Mouse (Mus musculus): Measurements from ENCODE around the gene Sh3pxd2a.
A peak's percentile ranks its signal among the peaks of the same experiment; 100 is the strongest.

The Sh3pxd2a gene

DNA sequence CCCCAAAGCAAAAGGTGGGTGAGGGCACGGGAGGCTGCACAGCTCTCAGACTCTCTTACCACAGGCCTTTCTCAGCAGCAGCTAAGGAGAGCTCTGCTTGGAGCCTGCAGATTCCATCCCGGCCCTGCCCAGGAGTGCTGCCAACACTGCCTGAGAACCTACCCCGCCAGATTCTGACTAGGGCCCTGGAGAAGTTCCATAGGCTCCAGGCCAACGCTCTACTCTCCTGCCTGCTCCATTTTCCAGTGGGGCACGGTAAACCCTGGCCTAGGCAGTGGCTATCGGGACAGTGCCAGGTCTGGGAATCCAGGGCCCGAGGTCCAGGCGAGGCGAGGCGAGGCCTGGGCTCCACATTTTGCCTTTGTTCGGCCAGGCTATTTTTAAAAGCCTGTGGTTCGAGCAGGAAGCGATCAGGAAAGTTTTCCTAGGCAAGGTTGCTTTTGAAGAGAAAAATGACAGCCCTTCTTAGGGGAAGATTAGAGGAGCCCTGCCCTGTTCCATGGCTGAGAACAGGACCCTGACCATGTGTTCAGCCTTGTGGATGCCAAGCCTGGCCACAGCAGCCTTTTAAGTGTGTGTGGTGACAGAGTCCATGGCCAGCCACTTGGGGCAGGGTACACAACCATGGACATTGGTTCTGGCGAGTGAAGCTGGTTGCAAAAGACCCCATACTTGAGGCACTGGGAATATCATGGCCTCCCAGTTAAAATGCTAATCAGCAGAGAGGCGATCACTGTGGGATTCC lies 184.2 kb downstream of the Sh3pxd2a start:
- DNase-seq (ENCODE audit: low spot score in 2 of 2), result peak; percentile 93 to 94

DNA sequence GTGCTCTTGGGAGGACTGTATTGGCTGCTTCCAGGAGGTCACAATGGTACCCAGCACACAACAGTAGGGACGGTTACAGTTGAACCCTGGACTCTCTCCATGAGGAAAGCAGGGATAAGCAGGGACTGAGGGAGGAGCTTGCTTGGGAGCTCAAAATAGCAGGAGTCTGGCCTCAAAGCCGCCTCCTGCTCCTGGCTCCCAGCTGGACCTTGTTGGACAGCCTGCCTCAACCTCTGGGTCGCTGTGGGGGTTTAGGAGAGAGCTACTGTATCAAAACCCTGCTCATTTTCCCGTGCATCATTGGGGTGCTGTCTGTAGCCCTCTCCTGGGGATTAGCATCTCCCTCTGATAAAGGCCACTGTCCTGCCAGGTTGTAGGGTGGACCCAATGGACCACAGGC lies 184.8 kb downstream of the Sh3pxd2a start:
- no peak for DNase-seq (ENCODE audit: low spot score in 2 of 2)

DNA sequence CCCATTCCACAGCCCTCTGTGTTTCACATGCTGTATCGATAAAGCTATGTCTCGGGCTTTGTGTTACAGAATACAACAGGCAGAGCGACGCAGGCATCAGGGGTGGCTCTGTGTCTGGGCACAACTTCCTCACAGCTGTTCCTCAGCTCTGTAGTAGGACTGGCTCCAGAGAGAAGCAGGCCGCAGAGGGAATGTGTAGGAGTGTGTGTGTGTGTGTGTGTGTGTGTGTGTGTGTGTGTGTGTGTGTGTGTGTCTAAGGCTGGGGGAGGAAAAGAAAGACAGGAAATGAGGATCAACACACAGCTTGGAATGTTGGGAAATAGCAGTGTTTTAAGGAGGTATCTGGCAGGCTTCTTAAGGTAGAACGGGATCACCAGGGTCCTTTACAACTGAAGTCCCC lies 187.5 kb downstream of the Sh3pxd2a start:
- peak; percentile 77 to 82 for DNase-seq (ENCODE audit: low spot score in 2 of 2)

DNA sequence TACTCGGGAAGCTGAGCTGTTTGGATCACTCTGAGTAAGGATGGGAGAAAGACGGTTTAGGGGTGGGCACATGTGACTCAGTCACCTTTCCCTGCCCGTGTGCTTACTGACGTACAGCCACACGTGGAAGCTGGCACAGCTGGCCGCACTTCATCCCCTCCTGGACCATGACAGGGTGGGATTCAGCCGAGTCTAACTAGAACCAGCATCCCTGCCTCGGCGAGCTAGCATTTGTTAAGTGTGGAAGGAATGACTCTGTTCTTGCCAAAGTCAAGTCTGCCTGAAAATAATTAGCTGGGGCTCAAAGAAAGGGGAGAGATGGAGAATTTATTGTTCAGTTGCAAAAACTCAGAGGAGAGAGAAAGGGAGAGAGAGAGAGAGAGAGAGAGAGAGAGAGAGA lies 193.7 kb downstream of the Sh3pxd2a start:
- no peak for DNase-seq (ENCODE audit: low spot score in 2 of 2)

DNA sequence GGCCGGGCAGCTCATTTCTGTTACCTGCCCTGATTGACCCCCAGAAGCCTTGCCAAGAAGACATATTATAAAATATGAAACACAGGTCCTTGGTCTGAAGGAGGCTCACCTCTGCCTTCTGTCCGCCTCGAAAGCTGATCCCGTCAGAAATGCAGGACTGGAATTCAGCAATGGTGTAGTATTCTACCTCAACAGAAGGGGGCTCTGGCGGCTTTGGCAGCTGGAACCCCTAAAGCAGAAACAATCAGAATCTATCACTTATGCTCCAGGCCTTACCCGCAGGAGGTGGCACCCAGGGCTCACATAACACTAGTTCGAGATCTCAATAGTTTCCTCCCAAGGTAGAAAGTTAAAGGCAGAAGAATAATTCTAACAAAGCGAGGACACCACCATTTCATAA lies 194.5 kb downstream of the Sh3pxd2a start:
- no peak for DNase-seq (ENCODE audit: low spot score in 2 of 2)

DNA sequence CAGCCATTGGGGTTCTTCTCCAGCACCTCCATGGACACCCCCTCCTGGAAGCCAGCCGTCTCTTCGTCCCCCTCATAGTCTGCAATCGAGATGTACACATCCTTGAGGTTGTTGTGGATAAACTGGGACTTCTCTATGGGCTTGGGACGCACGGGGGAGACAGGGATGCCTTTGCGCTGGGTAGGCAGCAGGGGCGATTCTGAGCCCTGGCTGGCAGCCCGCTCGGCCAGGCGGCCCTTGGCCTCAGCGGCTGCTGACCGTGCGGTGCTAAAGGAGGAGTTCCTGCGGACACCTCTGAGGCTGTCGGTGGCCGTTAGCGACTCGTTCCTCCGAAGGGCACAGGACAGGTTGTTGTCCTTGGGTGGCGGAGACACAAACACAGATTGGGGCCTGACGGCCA lies 197.1 kb downstream of the Sh3pxd2a start:
- no peak for DNase-seq (ENCODE audit: low spot score in 2 of 2)

DNA sequence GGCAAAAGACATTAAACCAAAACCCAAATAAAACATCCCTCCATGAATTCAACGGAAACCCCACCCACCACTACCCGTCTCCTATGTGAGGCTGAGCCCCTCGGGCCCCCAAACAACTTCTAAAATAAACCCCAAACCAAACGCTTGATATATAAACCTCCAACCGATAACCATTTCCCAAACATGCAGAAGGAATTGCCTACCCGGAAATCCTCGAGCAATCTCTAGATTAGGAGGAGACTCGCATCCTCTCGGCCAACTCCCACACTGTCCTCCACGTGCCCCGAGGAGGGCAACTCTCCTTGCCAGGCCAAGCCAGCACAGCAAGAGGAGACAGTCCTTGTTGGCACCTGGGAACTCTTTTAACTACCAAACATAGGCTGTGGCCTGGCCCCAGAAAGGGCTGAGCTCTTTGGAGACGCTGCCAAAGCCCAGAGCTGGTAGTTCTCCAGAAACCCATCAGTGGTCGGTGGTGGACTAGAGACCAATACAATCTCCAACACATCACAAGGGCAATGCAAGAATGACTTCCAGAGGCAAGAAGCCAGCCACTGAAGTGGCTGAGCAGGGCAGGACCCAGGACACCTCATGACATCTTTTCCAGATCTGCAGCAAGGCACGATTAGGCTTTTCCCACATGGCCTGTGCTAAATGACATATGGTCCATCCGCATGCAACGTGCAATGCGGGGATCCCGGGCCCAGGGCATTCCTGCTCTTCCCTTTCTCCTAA lies 198.0 kb downstream of the Sh3pxd2a start:
- no peak for DNase-seq (ENCODE audit: low spot score in 2 of 2)

DNA sequence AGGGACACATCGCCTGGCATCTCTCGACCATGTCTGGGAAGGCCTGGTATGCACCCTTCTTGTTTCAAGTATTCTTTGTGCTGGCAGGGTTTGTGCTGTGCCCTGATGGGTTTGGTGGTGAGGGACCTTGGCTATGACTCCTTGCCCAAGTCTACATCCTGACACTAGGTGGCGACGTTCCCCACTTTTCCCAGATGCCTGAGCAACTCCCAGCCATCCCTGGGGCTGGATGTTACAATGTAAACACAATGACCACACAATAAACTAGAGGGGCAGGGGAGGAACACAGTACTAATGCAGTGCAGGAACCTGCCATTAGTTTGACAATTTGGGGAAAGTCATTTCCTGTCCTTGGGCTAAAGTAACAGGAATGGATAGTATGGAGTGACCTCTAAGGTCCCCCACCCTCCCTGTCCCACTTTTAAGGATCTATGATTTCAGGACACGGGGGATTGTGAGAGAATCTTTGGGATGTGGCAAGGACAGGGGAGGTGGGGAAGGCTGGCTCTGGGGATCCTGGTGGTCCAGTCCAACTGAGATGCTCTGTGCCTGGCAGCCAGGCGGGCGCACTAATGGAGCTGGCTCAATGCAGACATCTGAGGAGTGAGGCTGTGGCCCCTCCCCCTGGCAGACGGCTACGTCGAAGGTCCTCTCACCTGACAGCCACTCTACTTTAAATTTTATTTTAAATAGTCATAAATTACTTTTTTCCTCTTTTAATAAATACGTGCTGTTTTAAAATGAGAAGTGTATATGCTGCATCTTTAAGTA lies 199.7 kb downstream of the Sh3pxd2a start:
- DNase-seq (ENCODE audit: low spot score in 2 of 2), result peak; percentile 73 to 82

DNA sequence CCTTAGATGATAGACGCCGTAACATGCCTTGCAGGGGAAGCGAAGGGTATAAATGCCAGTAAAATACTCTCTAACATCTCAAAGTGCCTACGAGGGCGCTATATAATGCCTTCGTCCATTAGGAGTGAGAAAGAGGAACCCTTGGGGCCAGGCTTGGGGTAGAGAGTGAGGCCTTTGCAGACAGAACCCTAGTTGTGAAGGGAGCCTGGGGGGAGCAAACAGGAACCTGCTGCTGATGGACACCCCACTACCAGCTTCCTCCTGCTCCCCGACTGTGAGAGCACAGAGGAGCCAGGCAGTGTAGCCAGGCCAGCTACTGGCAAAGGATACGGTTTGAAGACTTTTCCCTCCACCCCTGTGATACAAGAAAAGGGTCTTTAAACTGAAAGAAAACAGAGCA lies 200.6 kb downstream of the Sh3pxd2a start:
- peak in 1 of 2 experiments; percentile 58 for DNase-seq (ENCODE audit: low spot score in 2 of 2)

DNA sequence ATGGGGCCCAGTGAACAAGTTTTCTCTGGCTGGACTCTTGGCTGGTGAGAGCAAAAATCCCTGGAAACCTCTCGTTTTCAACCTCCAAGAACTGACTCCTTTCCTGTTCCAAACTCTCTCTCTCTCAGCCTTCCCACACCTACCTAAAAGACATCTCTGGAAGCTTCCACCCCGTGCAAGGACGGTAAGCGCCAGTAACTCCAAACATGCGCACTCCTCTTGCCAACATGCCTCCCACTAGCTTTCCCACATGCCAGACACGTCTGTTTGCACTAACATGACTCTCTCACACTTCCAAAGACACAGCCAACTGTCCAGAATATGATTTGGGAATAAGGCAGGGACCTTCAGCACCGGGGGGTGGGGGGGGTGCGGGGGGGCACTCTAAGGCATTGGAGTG lies 203.0 kb downstream of the Sh3pxd2a start:
- DNase-seq (ENCODE audit: low spot score in 2 of 2), result no peak

DNA sequence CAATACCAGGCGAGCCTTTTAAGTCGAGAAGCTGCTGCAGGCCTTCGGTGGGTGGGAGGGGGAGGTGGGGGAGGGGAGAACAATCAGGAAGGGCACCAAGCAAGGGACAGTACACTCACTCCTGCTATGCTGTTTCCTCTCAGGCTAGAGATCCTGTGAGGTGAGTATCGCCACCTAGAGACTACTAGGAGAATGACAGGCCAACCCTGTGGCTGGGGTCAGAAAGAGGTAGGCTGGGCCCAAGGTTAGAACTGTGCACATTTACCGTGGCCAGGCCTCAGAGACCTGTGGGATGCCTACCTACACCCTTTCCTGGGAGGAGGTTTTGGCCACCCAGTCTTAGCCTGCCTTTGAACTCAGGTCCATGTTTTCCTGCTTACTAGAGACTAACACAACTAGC lies 204.6 kb downstream of the Sh3pxd2a start:
- no peak for DNase-seq (ENCODE audit: low spot score in 2 of 2)

DNA sequence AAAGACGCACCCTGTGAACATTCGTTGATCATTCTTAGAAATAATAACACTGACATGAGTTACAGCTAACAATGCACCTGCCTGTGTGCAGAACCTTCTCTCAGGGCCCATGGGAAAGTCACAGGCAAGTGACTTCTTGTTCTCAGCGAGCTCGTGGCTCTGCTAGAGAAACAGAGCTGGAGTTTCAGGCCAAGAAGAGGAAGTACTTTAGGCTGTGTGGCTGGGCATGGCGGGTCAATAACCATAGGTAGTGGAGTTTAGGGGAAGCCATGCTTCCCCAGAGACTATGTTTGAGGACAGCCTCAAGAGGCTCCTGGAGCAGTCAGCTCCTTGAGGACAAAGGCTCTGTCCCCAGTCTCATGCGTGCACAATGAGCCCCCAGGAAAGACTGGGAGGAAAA lies 208.3 kb downstream of the Sh3pxd2a start:
- no peak for DNase-seq (ENCODE audit: low spot score in 2 of 2)

DNA sequence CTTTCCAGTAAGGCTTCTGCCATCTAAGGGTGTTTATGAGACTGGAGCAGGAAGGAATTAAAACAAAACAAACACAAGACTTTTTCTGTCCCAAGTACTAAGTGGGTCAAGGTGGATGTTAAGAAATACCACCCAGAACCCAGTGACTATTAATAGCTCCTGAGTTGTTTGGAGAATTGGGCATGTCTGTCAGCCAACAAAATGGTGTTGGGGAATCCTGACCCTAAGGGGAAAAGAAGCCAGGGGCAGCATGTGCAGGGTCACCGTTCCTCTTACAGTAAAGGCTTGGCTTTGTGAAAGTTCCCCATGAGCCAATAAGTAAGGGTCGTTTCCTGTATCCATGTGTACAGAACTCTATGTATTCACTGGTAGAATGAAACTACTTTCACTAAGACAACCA lies 209.2 kb downstream of the Sh3pxd2a start:
- DNase-seq (ENCODE audit: low spot score in 2 of 2), result no peak

DNA sequence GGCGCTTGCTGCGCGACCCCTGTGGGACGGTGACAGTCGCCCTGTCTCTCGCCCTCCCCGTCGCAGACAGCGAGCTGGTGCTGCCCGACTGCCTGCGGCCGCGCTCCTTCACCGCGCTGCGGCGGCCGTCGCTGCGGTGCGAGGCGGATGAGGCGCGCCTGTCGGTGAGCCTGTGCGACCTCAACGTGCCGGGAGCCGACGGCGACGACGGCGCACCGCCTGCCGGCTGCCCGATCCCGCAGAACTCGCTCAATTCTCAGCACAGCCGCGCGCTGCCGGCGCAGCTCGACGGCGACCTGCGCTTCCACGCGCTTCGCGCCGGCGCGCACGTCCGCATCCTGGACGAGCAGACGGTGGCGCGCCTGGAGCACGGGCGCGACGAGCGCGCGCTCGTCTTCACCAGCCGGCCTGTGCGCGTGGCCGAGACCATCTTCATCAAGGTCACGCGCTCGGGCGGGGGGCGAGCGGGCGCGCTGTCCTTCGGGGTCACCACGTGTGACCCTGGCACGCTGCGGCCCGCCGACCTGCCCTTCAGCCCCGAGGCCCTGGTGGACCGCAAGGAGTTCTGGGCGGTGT lies 211.1 kb downstream of the Sh3pxd2a start:
- DNase-seq (ENCODE audit: low spot score in 2 of 2), result no peak

DNA sequence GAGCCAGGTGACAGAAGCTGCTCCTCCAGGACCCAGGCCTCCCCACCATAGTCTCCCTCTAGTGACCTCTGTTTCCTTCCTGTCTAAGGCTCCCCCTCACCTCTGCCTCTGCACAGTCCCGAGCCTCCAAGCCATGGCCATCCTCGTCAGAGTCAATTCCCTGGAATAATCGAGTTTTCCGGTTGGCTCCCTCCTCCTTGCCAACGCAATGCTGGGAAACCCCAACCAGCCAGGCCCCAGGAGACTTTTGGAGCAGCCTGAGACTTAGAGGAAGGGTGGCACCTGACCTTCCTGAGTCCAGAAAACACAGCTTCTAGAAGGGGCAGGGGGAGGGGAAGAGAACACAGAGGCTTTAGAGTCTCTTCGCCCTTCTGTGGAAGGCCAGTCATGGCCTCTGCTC lies 213.3 kb downstream of the Sh3pxd2a start:
- DNase-seq (ENCODE audit: low spot score in 2 of 2), result no peak

DNA sequence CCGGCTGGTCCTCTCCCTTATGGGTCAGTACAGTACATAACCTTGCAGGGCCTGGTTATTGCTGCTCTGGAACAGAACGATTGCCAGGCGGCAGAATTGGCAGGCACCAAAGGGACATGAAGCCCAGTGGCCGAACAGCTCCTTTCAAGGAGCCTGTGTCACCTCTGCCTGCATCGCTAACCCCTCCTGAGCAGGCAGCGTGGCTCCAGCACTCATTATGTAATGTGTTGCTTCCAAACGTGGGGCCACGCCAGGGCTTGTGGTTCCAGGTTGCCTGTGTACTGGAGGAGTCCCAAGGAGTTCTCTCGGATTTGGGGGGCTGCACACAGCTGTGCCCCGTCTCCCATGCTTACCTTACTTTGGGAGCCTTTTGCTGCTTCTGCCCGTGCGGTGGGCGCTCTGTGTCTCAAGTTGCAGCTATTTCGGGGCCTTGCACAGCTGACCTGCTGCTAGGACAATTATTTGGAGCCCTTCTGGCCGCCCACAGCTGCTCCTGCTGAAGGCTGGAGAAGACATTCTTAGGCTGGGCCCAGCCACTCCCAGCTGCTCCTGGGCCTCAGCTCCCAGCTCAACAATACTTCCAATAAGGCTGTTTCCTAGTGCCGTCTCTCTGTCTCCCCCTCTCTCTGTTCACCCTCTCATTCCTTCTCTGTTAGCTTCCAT lies 215.2 kb downstream of the Sh3pxd2a start:
- DNase-seq (ENCODE audit: low spot score in 2 of 2), result no peak

DNA sequence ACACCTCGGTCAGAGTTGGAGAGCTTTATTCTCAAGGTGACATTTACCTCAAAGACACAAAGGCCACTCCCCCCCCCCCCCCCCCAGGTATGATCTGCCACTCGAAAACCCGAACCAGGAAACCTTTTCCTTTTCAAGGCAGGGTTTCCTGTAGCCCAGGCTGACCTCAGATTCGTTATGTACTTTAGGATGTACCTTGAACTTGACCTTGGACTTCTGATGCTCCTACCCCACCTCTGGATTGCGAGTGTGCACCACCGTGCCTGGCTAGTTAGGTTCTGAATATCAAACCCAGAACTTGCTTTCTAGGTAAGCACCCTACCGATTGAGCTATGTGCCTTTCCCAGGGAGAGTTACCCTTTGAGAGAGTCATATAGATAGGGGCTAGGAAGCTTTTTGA lies 215.9 kb downstream of the Sh3pxd2a start:
- DNase-seq (ENCODE audit: low spot score in 2 of 2), result no peak

DNA sequence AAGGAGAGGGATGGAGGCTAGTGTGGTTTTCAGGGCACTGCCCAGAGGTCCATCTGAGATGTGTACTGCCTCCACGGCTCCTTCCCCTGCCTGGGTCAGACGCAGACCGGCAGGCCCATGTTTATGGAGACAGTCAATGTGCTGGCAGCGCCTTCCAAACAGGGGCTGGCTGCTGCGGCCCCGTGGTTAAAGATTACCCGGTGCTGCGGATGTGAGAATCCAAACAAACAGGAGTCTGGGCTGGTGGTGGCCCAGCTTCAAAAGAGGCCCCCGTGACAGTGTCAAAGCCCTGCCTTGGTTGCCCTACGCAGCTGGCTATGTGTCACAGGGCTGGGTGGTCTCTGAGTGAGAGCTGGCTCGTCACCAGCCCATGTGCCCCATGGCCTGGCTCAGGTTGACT lies 216.4 kb downstream of the Sh3pxd2a start:
- no peak for DNase-seq (ENCODE audit: low spot score in 2 of 2)

DNA sequence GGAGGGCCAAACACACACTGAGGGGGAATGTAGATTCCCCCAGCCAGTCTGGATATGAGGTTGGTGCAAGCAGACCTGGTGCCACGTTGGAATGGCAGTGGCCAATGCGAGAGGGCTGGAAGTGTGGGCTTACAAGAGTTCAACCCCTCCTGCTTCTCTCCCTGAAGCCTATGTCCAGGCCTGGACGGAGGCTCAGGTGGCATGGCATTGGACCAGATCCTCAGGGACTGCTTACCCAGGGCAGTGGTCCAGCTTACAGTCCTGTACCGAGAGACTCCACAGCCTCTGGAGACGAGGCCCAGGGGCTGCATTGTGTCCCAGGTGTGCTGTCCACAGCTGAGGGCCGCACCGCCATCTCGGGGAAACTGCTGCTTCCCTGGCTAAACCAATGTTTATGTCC lies 218.7 kb downstream of the Sh3pxd2a start:
- DNase-seq (ENCODE audit: low spot score in 2 of 2), result no peak

DNA sequence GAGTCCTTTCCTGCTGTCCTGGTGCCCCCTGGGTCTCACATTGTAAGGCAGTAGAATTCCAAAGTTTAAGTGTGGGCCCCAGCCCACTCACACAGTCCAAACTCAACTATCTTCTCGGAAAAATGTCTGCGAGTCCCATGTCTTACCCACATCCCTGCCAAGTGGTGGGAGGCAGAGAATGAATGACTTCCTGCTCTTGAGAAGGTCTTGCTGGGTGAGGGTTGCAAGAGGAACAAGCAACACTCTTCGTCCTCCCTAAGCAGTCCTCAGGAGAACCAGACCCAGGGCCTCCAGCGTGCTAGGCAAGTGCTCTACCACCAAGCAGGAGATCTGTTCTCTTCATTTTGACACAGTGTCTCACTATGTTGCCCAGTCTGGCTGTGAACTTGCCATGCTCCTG lies 222.0 kb downstream of the Sh3pxd2a start:
- no peak for DNase-seq (ENCODE audit: low spot score in 2 of 2)

DNA sequence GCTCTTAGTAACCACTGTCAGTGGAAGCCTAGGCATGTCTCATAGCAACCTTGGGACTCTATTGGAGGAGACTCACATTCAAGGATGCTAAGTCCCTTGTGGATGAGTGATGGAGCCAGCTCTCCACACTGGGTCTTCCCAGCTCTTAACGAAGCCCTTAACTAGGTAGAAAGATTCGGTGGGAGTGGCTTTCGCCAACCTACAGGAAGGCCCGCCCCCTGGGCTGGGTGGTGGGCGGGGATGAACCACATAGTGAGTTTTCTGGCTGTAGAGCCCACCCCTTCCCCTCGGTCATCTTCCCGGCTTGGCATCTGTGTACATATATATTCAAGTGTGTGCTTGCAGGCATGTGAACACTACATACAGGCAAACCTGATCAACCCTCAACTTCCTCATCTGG lies 223.2 kb downstream of the Sh3pxd2a start:
- no peak for DNase-seq (ENCODE audit: low spot score in 2 of 2)

DNA sequence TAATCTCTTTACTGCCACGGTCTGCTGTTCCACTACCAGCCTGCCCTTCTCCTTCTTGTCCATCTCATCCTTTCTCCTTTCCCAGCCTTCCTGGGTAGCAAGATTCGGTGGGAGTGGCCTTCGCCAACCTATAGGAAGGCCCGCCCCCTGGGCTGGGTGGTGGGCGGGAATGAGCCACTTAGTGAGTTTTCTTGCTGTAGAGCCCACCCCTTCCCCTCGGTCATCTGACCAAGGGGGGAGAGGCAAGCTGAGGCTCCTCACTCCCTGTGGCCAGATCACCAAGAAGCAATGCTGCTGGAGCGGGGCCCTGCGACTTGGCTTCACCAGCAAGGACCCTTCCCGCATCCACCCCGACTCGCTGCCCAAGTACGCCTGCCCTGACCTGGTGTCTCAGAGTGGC lies 224.1 kb downstream of the Sh3pxd2a start:
- no peak for DNase-seq (ENCODE audit: low spot score in 2 of 2)

Data from right cerebral cortex, postnatal 10 days (tissue).